Mouse (Mus musculus) hindbrain, embryonic 10.5 days (tissue): ENCODE data around the gene Men1. TPM values are rescaled to one million over a fixed set of nuclear protein-coding genes. Genes with fewer than 3 reads are reported as not detected.
A peak's percentile ranks its signal among the peaks of the same experiment; 100 is the strongest.

Experiments
- DNase-seq: peaks from one replicate; pipeline ENCODE4 v3.0.0-alpha.2; 2017; ENCODE audit warnings: low spot score
- H3K27ac ChIP-seq: fragments of 300-500 bp; sonication (generic); 2 replicates; pipeline ENCODE4 v1.5.1; 2016; ENCODE audit warnings: mild to moderate bottlenecking, moderate library complexity
- H3K27me3 ChIP-seq: fragments of 300-500 bp; sonication (generic); 2 replicates; pipeline ENCODE4 v1.6.1; 2016; ENCODE audit warnings: mild to moderate bottlenecking; ENCODE audit not compliant: poor library complexity, insufficient read depth, severe bottlenecking
- H3K36me3 ChIP-seq: fragments of 300-500 bp; sonication (generic); 2 replicates; pipeline ENCODE4 v1.6.1; 2016; ENCODE audit warnings: mild to moderate bottlenecking, moderate library complexity
- H3K4me1 ChIP-seq: fragments of 300-500 bp; sonication (generic); replicated peaks from 2 replicates; pipeline ENCODE4 v1.6.1; 2016; ENCODE audit warnings: mild to moderate bottlenecking
- H3K4me3 ChIP-seq: fragments of 300-500 bp; sonication (generic); 2 replicates; pipeline ENCODE4 v1.5.1; 2016; ENCODE audit warnings: mild to moderate bottlenecking, moderate library complexity
- H3K9me3 ChIP-seq: fragments of 300-500 bp; sonication (generic); 2 replicates; pipeline ENCODE4 v1.6.1; 2016; ENCODE audit warnings: mild to moderate bottlenecking, moderate library complexity
- WGBS: fragments of 180-500 bp; shearing (Covaris S2); methylation state at CpG from one replicate; pipeline ENCODE4 v1.1.7; 2016; 5-methylcytosine and 5-hydroxymethylcytosine counted together
- polyA plus RNA-seq: library from polyadenylated mRNA; unstranded; fragments of >200 nt; fragmentation: Nextera tagmentation; extraction: Ambion mirVana; gene quantifications from 2 replicates; pipeline ENCODE4 v1.2.1, GENCODE M21; 2016

Gene Men1
- polyA plus RNA-seq, 1 experiment from 2014 or later: 125 TPM

GRCm38 (mm10) chr19:6364842-6365241 lies 30.1 kb downstream of the Men1 start:
- Histone ChIP-seq H3K9me3 (no peaks in the 10 kb centered on the region), H3K36me3 (peaks cover 54% of the 10 kb centered on the region), H3K27me3 (no peaks in the 10 kb centered on the region), H3K4me3 (peak overlapping the region; percentile 99), H3K27ac (peak overlapping the region; percentile 100), H3K4me1 (peaks cover 34% of the 10 kb centered on the region)
- 4% methylated on average over 2 of the region's 2 CpGs for WGBS
- DNase-seq: no peak

GRCm38 (mm10) chr19:6370175-6370574 lies 35.4 kb downstream of the Men1 start:
- Histone ChIP-seq H3K4me1 (peaks cover 26% of the 10 kb centered on the region), H3K4me3 (no peak overlapping the region), H3K27ac (no peak overlapping the region), H3K9me3 (no peaks in the 10 kb centered on the region), H3K27me3 (no peaks in the 10 kb centered on the region), H3K36me3 (peaks cover 100% of the 10 kb centered on the region)
- WGBS: 94% methylated on average over 2 of the region's 2 CpGs
- DNase-seq: no peak

GRCm38 (mm10) chr19:6372433-6372832 lies 37.7 kb downstream of the Men1 start:
- Histone ChIP-seq H3K27ac (no peak overlapping the region), H3K4me3 (no peak overlapping the region), H3K36me3 (peaks cover 100% of the 10 kb centered on the region), H3K4me1 (peaks cover 20% of the 10 kb centered on the region), H3K9me3 (no peaks in the 10 kb centered on the region), H3K27me3 (no peaks in the 10 kb centered on the region)
- 94% methylated on average over 3 of the region's 3 CpGs for WGBS
- DNase-seq: no peak

GRCm38 (mm10) chr19:6373539-6374400 lies 39.0 kb downstream of the Men1 start:
- Histone ChIP-seq H3K27me3 (no peaks in the 10 kb centered on the region), H3K9me3 (no peaks in the 10 kb centered on the region), H3K27ac (no peak overlapping the region), H3K4me1 (peaks cover 22% of the 10 kb centered on the region), H3K36me3 (peaks cover 100% of the 10 kb centered on the region), H3K4me3 (no peak overlapping the region)
- WGBS: 70% methylated on average over 12 of the region's 12 CpGs
- DNase-seq: peak; percentile 78

GRCm38 (mm10) chr19:6374571-6374970 lies 39.8 kb downstream of the Men1 start:
- Histone ChIP-seq H3K36me3 (peaks cover 100% of the 10 kb centered on the region), H3K9me3 (no peaks in the 10 kb centered on the region), H3K27ac (no peak overlapping the region), H3K4me1 (peaks cover 22% of the 10 kb centered on the region), H3K4me3 (no peak overlapping the region), H3K27me3 (no peaks in the 10 kb centered on the region)
- 97% methylated on average over 10 of the region's 10 CpGs for WGBS
- no peak for DNase-seq

GRCm38 (mm10) chr19:6375423-6376254 lies 40.9 kb downstream of the Men1 start:
- Histone ChIP-seq H3K4me1 (peaks cover 22% of the 10 kb centered on the region), H3K4me3 (no peak overlapping the region), H3K9me3 (no peaks in the 10 kb centered on the region), H3K27ac (no peak overlapping the region), H3K27me3 (no peaks in the 10 kb centered on the region), H3K36me3 (peaks cover 97% of the 10 kb centered on the region)
- 91% methylated on average over 42 of the region's 42 CpGs for WGBS
- no peak for DNase-seq

- Histone ChIP-seq H3K4me1 (peaks cover 22% of the 10 kb centered on the region), H3K36me3 (peaks cover 97% of the 10 kb centered on the region), H3K9me3 (no peaks in the 10 kb centered on the region), H3K4me3 (no peak overlapping the region), H3K27me3 (no peaks in the 10 kb centered on the region), H3K27ac (no peak overlapping the region)
- peak; percentile 59 for DNase-seq
- WGBS: 80% methylated on average over 14 of the region's 14 CpGs
Measured at GRCm38 (mm10) chr19:6376255-6376564, 41.4 kb downstream of the Men1 start.

GRCm38 (mm10) chr19:6376643-6377042 lies 41.9 kb downstream of the Men1 start:
- peaks cover 94% of the 10 kb centered on the region for H3K36me3 ChIP-seq

GRCm38 (mm10) chr19:6377327-6378040 lies 42.7 kb downstream of the Men1 start:
- Histone ChIP-seq H3K36me3 (peaks cover 85% of the 10 kb centered on the region), H3K27ac (peak overlapping the region; percentile 42; the same call in 1 of the 2 replicates), H3K9me3 (no peaks in the 10 kb centered on the region), H3K4me1 (peaks cover 22% of the 10 kb centered on the region), H3K27me3 (no peaks in the 10 kb centered on the region), H3K4me3 (no peak overlapping the region)
- DNase-seq: no peak
- 70% methylated on average over 11 of the region's 11 CpGs for WGBS

More at GRCm38 (mm10) chr19:6376643-6377042, 41.9 kb downstream of the Men1 start:
- Histone ChIP-seq H3K4me1 (peaks cover 22% of the 10 kb centered on the region), H3K4me3 (no peak overlapping the region), H3K27me3 (no peaks in the 10 kb centered on the region), H3K9me3 (no peaks in the 10 kb centered on the region), H3K27ac (no peak overlapping the region)
- 88% methylated on average over 2 of the region's 2 CpGs for WGBS
- DNase-seq: no peak

- Histone ChIP-seq H3K27ac (no peak overlapping the region), H3K27me3 (no peaks in the 10 kb centered on the region), H3K9me3 (no peaks in the 10 kb centered on the region), H3K4me3 (no peak overlapping the region), H3K36me3 (peaks cover 54% of the 10 kb centered on the region), H3K4me1 (peaks cover 41% of the 10 kb centered on the region)
- DNase-seq: no peak
- 91% methylated on average over 9 of the region's 9 CpGs for WGBS
Measured at GRCm38 (mm10) chr19:6380411-6381166, 45.8 kb downstream of the Men1 start.

- no peaks in the 10 kb centered on the region for H3K9me3 ChIP-seq
- H3K36me3 ChIP-seq: peaks cover 48% of the 10 kb centered on the region
- H3K4me1 ChIP-seq: peaks cover 40% of the 10 kb centered on the region
- no peaks in the 10 kb centered on the region for H3K27me3 ChIP-seq
- 96% methylated on average over 5 of the region's 5 CpGs for WGBS
- DNase-seq: no peak
- no peak overlapping the region for H3K4me3 ChIP-seq
- H3K27ac ChIP-seq: no peak overlapping the region
Measured at GRCm38 (mm10) chr19:6381238-6381637, 46.5 kb downstream of the Men1 start.

GRCm38 (mm10) chr19:6382323-6382924 lies 47.6 kb downstream of the Men1 start:
- Histone ChIP-seq H3K9me3 (no peaks in the 10 kb centered on the region), H3K4me1 (peaks cover 44% of the 10 kb centered on the region), H3K27ac (no peak overlapping the region), H3K27me3 (0 out of 2 replicates have a peak, but pooled peaks cover 9% of the 10 kb centered on the region), H3K36me3 (peaks cover 36% of the 10 kb centered on the region), H3K4me3 (no peak overlapping the region)
- 85% methylated on average over 4 of the region's 4 CpGs for WGBS
- DNase-seq: no peak
